Mouse (Mus musculus) liver, embryonic 14.5 days (tissue): ENCODE results near the gene Ghdc.

Experiments
- CTCF ChIP-seq: IDR thresholded peaks from 2 replicates; pipeline ENCODE4 v1.5.1; 2016; ENCODE audit warnings: antibody characterized with exemption, low read depth, control low read depth
- EP300 ChIP-seq: IDR thresholded peaks from 2 replicates; pipeline ENCODE4 v1.6.1; 2016; ENCODE audit warnings: antibody characterized with exemption, low read depth

DNA sequence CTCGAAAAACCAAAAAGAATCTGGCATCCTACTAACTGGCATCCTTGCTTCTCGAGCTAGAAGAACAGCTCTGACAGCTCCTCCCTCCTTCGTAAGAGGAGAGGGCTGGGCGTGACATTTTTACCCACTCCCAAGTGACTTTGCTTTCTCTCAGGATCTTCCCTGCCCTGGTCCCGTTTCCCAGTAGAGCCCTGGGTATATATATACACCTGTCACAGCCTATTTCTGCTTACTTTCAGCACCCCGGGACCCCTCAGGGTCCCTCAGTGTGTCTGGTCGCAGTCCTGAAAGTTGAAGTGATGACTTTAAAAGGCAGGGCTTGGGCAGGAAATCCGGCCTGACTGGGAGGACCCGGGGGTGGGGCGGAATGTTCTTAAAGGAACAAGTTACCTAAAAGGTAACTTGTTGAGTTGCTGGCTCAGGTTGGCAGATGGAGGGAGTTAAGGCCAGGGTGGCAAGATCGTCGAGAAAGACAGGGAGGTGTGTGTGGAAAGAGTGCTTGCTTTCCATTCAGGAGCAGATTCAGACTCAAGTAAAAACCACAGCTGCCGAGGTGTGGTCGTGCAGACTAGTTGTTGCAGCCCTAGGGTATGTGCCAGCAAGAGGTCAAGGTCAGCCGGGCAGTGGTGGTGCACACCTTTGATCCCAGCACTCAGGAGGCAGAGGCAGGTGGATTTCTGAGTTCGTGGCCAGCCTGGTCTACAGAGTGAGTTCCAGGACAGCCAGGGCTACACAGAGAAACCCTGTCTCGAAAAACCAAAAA, at the start of gene Ghdc:
- no peak for TF ChIP-seq CTCF
- TF ChIP-seq EP300, result no peak
